In genomic region chr8:57428566-57428965, GRCm38 (mm10) we compare ENCODE assay signal across 17 mouse cellular contexts. TPM values are rescaled to one million over a fixed set of nuclear protein-coding genes. Genes with fewer than 3 reads are reported as not detected.
DNase-seq lines count a peak whose midpoint lies in the region; ATAC-seq and TF ChIP-seq lines count a peak whose summit lies in the region.
"Had no signal": no experiment of that assay in that cellular context is flagged by ENCODE, and none has a peak within 500 bp of the region (broad histone marks: within the 10 kb centered on the region; RNA-seq: fewer than 3 reads in every experiment).

No protein-coding gene starts in this region.

- no peak for ATAC-seq in midbrain, postnatal 0 days (ENCODE audit: low FRiP score)
- no peak for ATAC-seq in cerebellum, adult (ENCODE audit: insufficient number of reproducible peaks, low FRiP score, low TSS enrichment)
- ATAC-seq: liver, postnatal 0 days had no signal

- no peak overlapping the region for H3K4me3 ChIP-seq in midbrain, postnatal 0 days (ENCODE audit: low read depth, low read length)
- H3K4me3 ChIP-seq: embryonic facial prominence, embryonic 13.5 days; heart, embryonic 12.5 days; kidney, embryonic 15.5 days; layer of hippocampus, adult 2 months; limb, embryonic 15.5 days had no signal

- H3K9ac ChIP-seq in midbrain, postnatal 0 days (replicated peaks; ENCODE audit: low read length, poor library complexity, severe bottlenecking), result no peak overlapping the region
- H3K9ac ChIP-seq: embryonic facial prominence, embryonic 13.5 days; heart, embryonic 12.5 days; kidney, embryonic 15.5 days; limb, embryonic 15.5 days; liver, postnatal 0 days had no signal

- no peaks in the 10 kb centered on the region for H3K4me1 ChIP-seq in midbrain, postnatal 0 days (ENCODE audit: insufficient read depth, low read length)
- H3K4me1 ChIP-seq: embryonic facial prominence, embryonic 13.5 days; heart, embryonic 12.5 days had no signal

- no peaks in the 10 kb centered on the region for H3K36me3 ChIP-seq in midbrain, postnatal 0 days (ENCODE audit: insufficient read depth, low read length)
- H3K36me3 ChIP-seq: embryonic facial prominence, embryonic 13.5 days; heart, embryonic 12.5 days; kidney, embryonic 15.5 days; limb, embryonic 15.5 days had no signal

- no peak for TF ChIP-seq CTCF in midbrain, postnatal 0 days (IDR thresholded peaks at IDR 0.05)

- peak; percentile 39 for DNase-seq in embryo, embryonic 10.5 days (ENCODE audit: low spot score)
- DNase-seq in embryo, embryonic 11 days, result no peak
- peak; percentile 31 for DNase-seq in A20 (ENCODE audit: low read depth, low spot score)
- DNase-seq in induced T-regulatory cell, adult 2 months (ENCODE audit: low read depth), result peak; percentile 21
- DNase-seq in midbrain, postnatal 0 days (ENCODE audit: low spot score), result no peak
- no peak for DNase-seq in heart, adult 8-10 months (ENCODE audit: low spot score)
- no peak for DNase-seq in layer of hippocampus, adult 18-20 months (ENCODE audit: low spot score in 2 of 2)

- peaks cover 3% of the 10 kb centered on the region; the same call in 1 of the 2 replicates for H3K27me3 ChIP-seq in midbrain, postnatal 0 days (ENCODE audit: insufficient read depth, low read length)
- H3K27me3 ChIP-seq: heart, embryonic 12.5 days had no signal

- H3K27ac ChIP-seq in midbrain, postnatal 0 days (ENCODE audit: low read depth, low read length), result no peak overlapping the region
- H3K27ac ChIP-seq: embryonic facial prominence, embryonic 13.5 days; kidney, embryonic 15.5 days; layer of hippocampus, adult 2 months; limb, embryonic 15.5 days had no signal

- 3% methylated on average over 1 of the region's 1 CpGs for WGBS in midbrain, postnatal 0 days

- no peaks in the 10 kb centered on the region for H3K9me3 ChIP-seq in midbrain, postnatal 0 days (ENCODE audit: low read length)
- H3K9me3 ChIP-seq: embryonic facial prominence, embryonic 13.5 days; heart, embryonic 12.5 days; kidney, embryonic 15.5 days; limb, embryonic 15.5 days had no signal

- H3K4me2 ChIP-seq in midbrain, postnatal 0 days (ENCODE audit: low read depth, low read length, poor library complexity, severe bottlenecking), result peak overlapping the region; percentile 26; the same call in 1 of the 2 replicates
- H3K4me2 ChIP-seq: heart, embryonic 12.5 days had no signal

RNA-seq across cellular contexts. Expression of gene Scrg1, which starts 27.2 kb away (rescaled TPM):
- 11.2 and 16.3 TPM in 2 replicates for total RNA-seq in midbrain, postnatal 0 days (2014; rRNA removed)
- 35.2 and 37.7 TPM in 2 replicates for polyA plus RNA-seq in midbrain, postnatal 0 days (2015; fragmentation: Nextera tagmentation; extraction: Ambion mirVana)
- total RNA-seq in heart, adult 8-10 months (2022), result not detected
- total RNA-seq in layer of hippocampus, adult 18-20 months (2021), result 10 to 100 TPM; 60.7 to 68.0 TPM
- total RNA-seq: gastrocnemius, adult 8-10 months; heart, postnatal 4 days; monocyte, adult 5-6 weeks had no signal

RNA-seq across cellular contexts. Expression of gene Sap30, which starts 59.1 kb away (rescaled TPM):
- 18.0 and 21.0 TPM in 2 replicates for total RNA-seq in midbrain, postnatal 0 days (2014; rRNA removed)
- polyA plus RNA-seq in midbrain, postnatal 0 days (2015; fragmentation: Nextera tagmentation; extraction: Ambion mirVana), result 14.4 and 14.6 TPM in 2 replicates
- 10 to 100 TPM; 13.2 to 15.6 (median 14.3) TPM for total RNA-seq in heart, adult 8-10 months (2022)
- total RNA-seq in layer of hippocampus, adult 18-20 months (2021), result 10 to 100 TPM; 12.6 to 17.6 TPM

Comparison
In these comparisons a context has a peak if more than half of its experiments do, and no peak if none do; other contexts are left out.
1. DNase-seq: peak in embryo, embryonic 10.5 days (single experiment), A20 (single experiment) and induced T-regulatory cell, adult 2 months (single experiment); none in embryo, embryonic 11 days (single experiment), midbrain, postnatal 0 days (single experiment), heart, adult 8-10 months (single experiment) and layer of hippocampus, adult 18-20 months (0 of 2).
2. RNA of gene Scrg1, which starts 27.2 kb away (total RNA-seq): 60.7 to 68.0 TPM in layer of hippocampus, adult 18-20 months and 11.2 to 16.3 TPM in midbrain, postnatal 0 days; not detected in heart, adult 8-10 months; every median in the first group is over 10 times any median in the second.